Mouse (Mus musculus): ENCODE measurements around the gene Rabggtb. TPM values are rescaled to one million over a fixed set of nuclear protein-coding genes. Genes with fewer than 3 reads are reported as not detected.
A peak's percentile ranks its signal among the peaks of the same experiment; 100 is the strongest.

Rabggtb gene
- total and polyA plus RNA-seq, 3 experiments: 223 to 316 (median 256) TPM

GRCm38 (mm10) chr3:153937116-153937810 is 24.5 kb upstream of the Rabggtb start:
- H3K79me2 ChIP-seq (replicated peaks; ENCODE audit: control insufficient read depth, extremely low read depth, insufficient read depth, poor library complexity, severe bottlenecking): peaks cover 3% of the 10 kb centered on the region; the same call in 1 of the 2 replicates
- peaks cover 0 to 23% of the 10 kb centered on the region in 2 experiments; a peak in 2 of 4 replicates for H3K4me1 ChIP-seq (ENCODE audit: control insufficient read depth in 1 of 2, insufficient read depth in 2 of 2)
- no peak overlapping the region for H3K4me3 ChIP-seq (replicated peaks in 1 of 3; ENCODE audit: low read depth in 2 of 3, low read length in 2 of 3, poor library complexity in 1 of 3)
- in situ Hi-C loops (cut with MboI; ENCODE audit: low pct_ligation_motif_present, low pct_unique_long_range_greater_than_20kb, low sequenced_read_pairs) (no loop called here), dilution Hi-C loops (cut with MboI; ENCODE audit: extremely low pct_ligation_motif_present, extremely low pct_unique_long_range_greater_than_20kb, low sequenced_read_pairs) (no loop called here)
- no peaks in the 10 kb centered on the region for H3K27me3 ChIP-seq (replicated peaks)
- no peak overlapping the region for H3K4me2 ChIP-seq (ENCODE audit: insufficient read depth, low read depth, poor library complexity, severe bottlenecking)
- peaks cover 63 to 96% of the 10 kb centered on the region in 2 experiments for H3K36me3 ChIP-seq (replicated peaks in 1 of 2; ENCODE audit: control insufficient read depth in 1 of 2, insufficient read depth in 1 of 2, low read length in 1 of 2)
- no peaks in the 10 kb centered on the region for H3K9me3 ChIP-seq (replicated peaks; ENCODE audit: low read length)
- DNase-seq (ENCODE audit: extremely low read depth): no peak
- TF ChIP-seq MEF2A (IDR thresholded peaks at IDR 0.05; ENCODE audit: borderline replicate concordance, low read depth, low read length) (no peak), JUND (conservative IDR thresholded peaks at IDR 0.05; ENCODE audit: low read depth, low read length) (no peak), NELFE (IDR thresholded peaks at IDR 0.05; ENCODE audit: low read depth, low read length) (no peak), EP300 (IDR thresholded peaks at IDR 0.05; ENCODE audit: low read length) (no peak), CHD2 (IDR thresholded peaks at IDR 0.05; ENCODE audit: low read length) (no peak), UBTF (IDR thresholded peaks at IDR 0.05; ENCODE audit: low read depth, low read length) (no peak), E2F4 (IDR thresholded peaks at IDR 0.05; ENCODE audit: insufficient replicate concordance, low read depth, low read length) (no peak), NRF1 (IDR thresholded peaks at IDR 0.05; ENCODE audit: low read depth, low read length) (no peak), MAFK (IDR thresholded peaks at IDR 0.05; ENCODE audit: insufficient replicate concordance, low read length) (no peak), MYC (IDR thresholded peaks at IDR 0.05; ENCODE audit: low read depth, low read length) (no peak), BHLHE40 (IDR thresholded peaks at IDR 0.05; ENCODE audit: low read depth, low read length) (no peak), TBP (conservative IDR thresholded peaks at IDR 0.05; ENCODE audit: low read depth, low read length) (no peak), MAZ (IDR thresholded peaks at IDR 0.05; ENCODE audit: low read depth, low read length) (no peak), ZMIZ1 (IDR thresholded peaks at IDR 0.05; ENCODE audit: low read depth, low read length) (no peak), ZC3H11A (IDR thresholded peaks at IDR 0.05; ENCODE audit: low read depth, low read length) (no peak)
- H3K9ac ChIP-seq (ENCODE audit: insufficient read depth, low read depth): no peak overlapping the region
- no peak overlapping the region for H3K27ac ChIP-seq (ENCODE audit: insufficient read depth, low read depth)

GRCm38 (mm10) chr3:153935878-153936277 is 23.1 kb upstream of the Rabggtb start:
- Histone ChIP-seq H3K36me3 (replicated peaks in 1 of 2; ENCODE audit: control insufficient read depth in 1 of 2, insufficient read depth in 1 of 2, low read length in 1 of 2) (peaks cover 69 to 96% of the 10 kb centered on the region in 2 experiments), H3K4me2 (ENCODE audit: insufficient read depth, low read depth, poor library complexity, severe bottlenecking) (no peak overlapping the region), H3K79me2 (replicated peaks; ENCODE audit: control insufficient read depth, extremely low read depth, insufficient read depth, poor library complexity, severe bottlenecking) (no peaks in the 10 kb centered on the region), H3K4me3 (replicated peaks in 1 of 3; ENCODE audit: low read depth in 2 of 3, low read length in 2 of 3, poor library complexity in 1 of 3) (no peak overlapping the region), H3K9ac (ENCODE audit: insufficient read depth, low read depth) (no peak overlapping the region), H3K9me3 (replicated peaks; ENCODE audit: low read length) (no peaks in the 10 kb centered on the region), H3K27me3 (replicated peaks) (no peaks in the 10 kb centered on the region), H3K27ac (ENCODE audit: insufficient read depth, low read depth) (no peak overlapping the region), H3K4me1 (ENCODE audit: control insufficient read depth in 1 of 2, insufficient read depth in 2 of 2) (peaks cover 0 to 15% of the 10 kb centered on the region in 2 experiments; a peak in 2 of 4 replicates)
- dilution Hi-C loops (cut with MboI; ENCODE audit: extremely low pct_ligation_motif_present, extremely low pct_unique_long_range_greater_than_20kb, low sequenced_read_pairs) (no loop called here), in situ Hi-C loops (cut with MboI; ENCODE audit: low pct_ligation_motif_present, low pct_unique_long_range_greater_than_20kb, low sequenced_read_pairs) (no loop called here)
- no peak for DNase-seq (ENCODE audit: extremely low read depth)
- TF ChIP-seq NRF1 (IDR thresholded peaks at IDR 0.05; ENCODE audit: low read depth, low read length) (no peak), MXI1 (IDR thresholded peaks at IDR 0.05; ENCODE audit: low read depth, low read length) (no peak), MEF2A (IDR thresholded peaks at IDR 0.05; ENCODE audit: borderline replicate concordance, low read depth, low read length) (peak; percentile 65; the same call in 1 of the 2 replicates), KAT2A (IDR thresholded peaks at IDR 0.05; ENCODE audit: insufficient replicate concordance, low read length) (no peak), IRF4 (IDR thresholded peaks at IDR 0.05; ENCODE audit: low read depth, low read length) (no peak), EP300 (IDR thresholded peaks at IDR 0.05; ENCODE audit: low read length) (no peak), ZKSCAN1 (IDR thresholded peaks at IDR 0.05; ENCODE audit: borderline replicate concordance, low read depth, low read length) (no peak), MAX (IDR thresholded peaks at IDR 0.05; ENCODE audit: low read length) (no peak)

All from CH12.LX (cell line).